Mouse (Mus musculus): ENCODE data around the gene Cd209g.
"Not testable (repeated sequence)": the region's sequence is repeated elsewhere in the genome, so short reads cannot be mapped to it uniquely, and the experiment has no call there.

Cd209g gene

GRCm38 (mm10) chr8:4133798-4134197 lies at the start of gene Cd209g:
Gene Cd209g, plus strand, starts transcription at chr8:4134098.
- in situ Hi-C loops (cut with MboI) = no loop called here

DNA sequence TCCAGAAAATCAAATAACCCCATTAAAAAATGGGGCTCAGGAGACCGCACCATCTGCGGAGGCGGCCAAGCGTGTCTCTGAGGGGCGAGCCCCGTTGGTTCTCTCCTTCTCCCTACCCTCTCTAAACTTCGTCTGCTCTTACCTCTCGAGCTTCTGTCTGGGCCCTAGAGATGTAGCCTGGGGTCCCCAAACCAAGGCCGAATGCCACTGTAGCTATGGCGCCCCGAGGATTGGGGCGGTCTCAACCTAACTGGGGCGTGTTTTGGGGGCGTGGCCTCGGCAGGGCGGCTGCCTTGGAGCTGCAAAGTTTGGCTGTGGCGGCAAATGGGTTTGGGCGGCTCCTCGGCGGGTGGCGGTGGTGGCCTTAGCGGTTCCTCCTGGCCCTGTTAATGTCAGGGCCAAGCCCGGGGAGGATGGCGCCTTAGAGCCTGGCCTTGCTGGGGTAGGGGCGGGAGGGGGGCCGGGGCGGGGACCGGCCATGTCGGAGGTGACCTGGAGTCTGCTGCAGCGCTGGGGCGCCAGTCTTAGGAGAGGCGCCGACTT lies 46.6 kb upstream of the Cd209g start:
- in situ Hi-C loops (cut with MboI) = not testable (repeated sequence)

DNA sequence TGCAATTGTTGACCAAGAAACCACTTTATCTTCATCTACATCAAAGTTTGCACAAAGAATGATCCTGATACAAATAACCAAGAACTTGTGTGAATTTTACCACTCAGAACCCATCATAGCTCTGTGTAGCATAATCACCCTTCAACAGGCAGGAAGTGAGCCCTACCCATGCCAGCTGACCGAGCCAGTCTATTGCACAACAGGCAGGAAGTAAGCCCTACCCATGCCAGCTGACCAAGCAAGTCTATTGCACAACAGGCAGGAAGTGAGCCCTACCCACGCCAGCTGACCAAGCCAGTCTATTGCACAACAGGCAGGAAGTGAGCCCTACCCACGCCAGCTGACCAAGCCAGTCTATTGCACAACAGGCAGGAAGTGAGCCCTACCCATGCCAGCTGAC lies 45.4 kb upstream of the Cd209g start:
- in situ Hi-C loops (cut with MboI) = not testable (repeated sequence)

GRCm38 (mm10) chr8:4105735-4106134 lies 28.2 kb upstream of the Cd209g start, which contains the start of gene Cd209f:
Gene Cd209f, minus strand, starts transcription at chr8:4105835.
- in situ Hi-C loops (cut with MboI) = not testable (repeated sequence)

GRCm38 (mm10) chr8:4139660-4140646 lies 6.1 kb downstream of the Cd209g start:
- in situ Hi-C loops (cut with MboI) = no loop called here

DNA sequence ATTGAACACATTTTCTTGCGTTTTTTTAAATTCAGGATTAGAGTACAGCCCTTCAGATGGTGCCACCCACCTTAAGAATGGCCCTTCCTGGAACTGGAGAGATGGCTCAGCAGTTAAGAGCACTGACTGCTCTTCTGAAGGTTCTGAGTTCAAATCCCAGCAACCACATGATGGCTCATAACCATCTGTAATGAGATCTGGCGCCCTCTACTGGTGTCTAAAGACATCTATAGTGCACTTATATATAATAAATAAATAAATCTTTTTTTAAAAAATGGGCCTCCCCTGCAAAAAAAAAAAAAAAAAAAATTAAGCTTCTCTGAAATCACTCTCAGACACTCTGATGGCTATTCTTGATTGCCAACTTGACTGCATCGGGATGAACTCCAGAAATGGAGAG lies 7.8 kb downstream of the Cd209g start:
- in situ Hi-C loops (cut with MboI) = no loop called here

- in situ Hi-C loops (cut with MboI) = no loop called here
Observed at GRCm38 (mm10) chr8:4147272-4147671, 13.4 kb downstream of the Cd209g start.

DNA sequence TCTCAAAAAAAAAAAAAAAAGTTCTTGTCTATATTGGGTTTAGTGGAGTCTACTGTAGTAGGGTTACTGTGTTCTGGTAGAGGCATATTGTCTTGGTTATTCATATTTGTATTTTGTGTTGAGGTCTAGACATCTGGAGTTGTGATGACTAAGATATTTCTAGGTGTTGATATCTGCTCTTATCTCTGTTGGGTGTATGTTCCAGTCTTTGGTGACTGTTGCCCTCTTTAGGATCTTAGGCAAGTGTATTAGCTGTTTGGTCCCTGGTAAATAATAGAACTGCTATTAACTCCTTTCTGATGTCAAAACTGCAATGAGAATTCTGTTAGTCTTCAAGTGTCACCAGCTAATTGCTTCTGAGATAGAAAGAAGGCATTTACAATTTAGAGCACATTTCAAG lies 21.0 kb downstream of the Cd209g start:
- in situ Hi-C loops (cut with MboI) = no loop called here

GRCm38 (mm10) chr8:4162786-4163185 lies 28.9 kb downstream of the Cd209g start:
- in situ Hi-C loops (cut with MboI) = loop anchor here (10.0 kb wide), 1 partner anchor 512 kb away; no protein-coding TSS in a partner anchor

GRCm38 (mm10) chr8:4165176-4165851 lies 31.4 kb downstream of the Cd209g start:
- in situ Hi-C loops (cut with MboI) = loop anchor here (10.0 kb wide), 1 partner anchor 509 kb away; no protein-coding TSS in a partner anchor

DNA sequence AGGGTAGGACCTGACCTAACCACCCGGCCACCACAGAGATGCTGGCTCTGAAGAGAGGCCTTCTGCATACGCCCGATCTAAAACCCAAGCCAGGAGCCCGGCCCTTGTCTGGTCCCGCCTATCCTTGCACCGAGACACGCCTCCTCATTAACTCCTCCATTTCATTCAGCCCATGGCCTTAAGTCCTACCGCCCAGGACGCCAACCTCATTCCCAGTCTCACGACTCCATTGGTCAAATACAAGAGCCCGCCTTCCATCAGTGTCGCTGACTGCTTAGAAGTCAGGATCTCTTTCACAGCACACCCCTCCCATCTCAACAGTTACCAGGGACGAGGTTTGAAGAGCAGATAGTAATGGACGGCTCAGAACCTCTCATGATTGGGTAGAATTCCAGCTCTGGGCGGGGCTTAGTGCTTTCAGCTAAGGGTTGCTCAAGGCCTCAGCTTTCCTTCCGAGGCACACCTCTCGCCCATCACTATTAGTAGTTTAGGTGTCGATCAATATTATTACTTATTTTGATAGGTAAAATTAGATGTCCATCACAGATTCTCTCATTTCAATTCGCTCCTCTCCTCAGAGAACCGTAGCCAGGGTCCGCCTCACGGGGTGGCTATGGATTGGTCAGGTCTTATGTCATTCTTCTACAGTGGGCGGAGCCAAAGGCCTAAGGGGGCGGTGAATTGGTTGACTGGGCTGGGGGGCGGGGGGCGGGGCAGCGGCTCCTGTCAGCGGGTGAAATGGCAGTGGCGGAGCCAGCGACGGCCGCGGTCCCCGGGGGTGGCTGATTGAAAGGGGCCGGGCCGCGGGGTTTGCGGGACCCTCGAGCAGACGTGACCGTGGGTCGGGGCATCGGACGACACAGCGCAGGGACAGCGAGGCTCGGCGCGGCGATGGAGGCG lies 32.2 kb downstream of the Cd209g start, which contains the start of gene Evi5l:
TSS of gene Evi5l (plus strand) at position 716 of the 900 bp plus-strand sequence.
- in situ Hi-C loops (cut with MboI) = loop anchor here (10.0 kb wide), 1 partner anchor 509 kb away; no protein-coding TSS in a partner anchor

GRCm38 (mm10) chr8:4166881-4167525 lies 33.1 kb downstream of the Cd209g start:
- in situ Hi-C loops (cut with MboI) = loop anchor here (10.0 kb wide), 1 partner anchor 508 kb away; no protein-coding TSS in a partner anchor

GRCm38 (mm10) chr8:4167918-4168317 lies 34.0 kb downstream of the Cd209g start:
- in situ Hi-C loops (cut with MboI) = loop anchor here (10.0 kb wide), 1 partner anchor 507 kb away; no protein-coding TSS in a partner anchor

GRCm38 (mm10) chr8:4172486-4172885 lies 38.6 kb downstream of the Cd209g start:
- in situ Hi-C loops (cut with MboI) = no loop called here

DNA sequence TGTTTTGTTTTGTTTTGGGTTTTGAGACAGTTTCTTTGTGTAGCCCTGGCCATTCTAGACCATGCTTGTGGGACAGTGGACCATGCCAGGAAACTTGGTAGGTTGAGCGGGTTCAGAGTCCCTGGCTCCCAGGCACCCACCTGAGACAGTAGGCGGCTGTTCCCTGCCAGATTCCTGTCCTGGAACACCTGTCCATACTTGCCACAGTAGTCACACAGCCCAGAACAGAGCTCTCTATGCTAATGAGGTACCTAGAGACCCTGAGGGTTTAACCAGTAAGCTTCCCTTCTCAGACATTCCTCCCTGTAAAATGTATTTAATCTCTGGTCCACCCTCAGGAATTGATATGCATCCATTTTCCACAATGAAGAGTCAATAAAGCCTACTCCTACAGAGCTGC lies 40.1 kb downstream of the Cd209g start:
- in situ Hi-C loops (cut with MboI) = no loop called here

GRCm38 (mm10) chr8:4183409-4183808 lies 49.5 kb downstream of the Cd209g start:
- in situ Hi-C loops (cut with MboI) = no loop called here

DNA sequence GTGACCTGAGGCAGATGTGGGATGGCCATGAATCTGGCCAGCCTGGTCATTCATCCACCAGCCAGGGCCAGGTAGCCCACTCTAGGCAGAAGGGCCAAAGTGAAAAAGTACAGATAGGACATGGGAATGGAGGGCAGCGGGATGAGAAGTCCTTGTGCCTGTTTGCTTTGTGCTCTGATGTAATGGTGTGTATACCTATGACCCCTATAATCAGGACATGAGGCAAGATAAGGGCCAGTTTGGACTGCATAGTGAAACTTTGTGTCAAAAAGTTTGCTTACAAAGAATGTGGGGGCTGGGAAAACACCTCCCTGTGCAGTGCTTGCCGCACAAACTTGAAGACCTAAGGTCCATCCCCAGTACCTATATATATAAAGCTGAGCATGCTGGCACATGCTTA lies 52.3 kb downstream of the Cd209g start:
- in situ Hi-C loops (cut with MboI) = no loop called here
